Mouse (Mus musculus): ENCODE measurements around the gene Vps33b.
A peak's percentile ranks its signal among the peaks of the same experiment; 100 is the strongest.
"Not testable (repeated sequence)": the region's sequence is repeated elsewhere in the genome, so short reads cannot be mapped to it uniquely, and the experiment has no call there.

The Vps33b gene

GRCm38 (mm10) chr7:80323336-80323735, 53.9 kb downstream of the Vps33b start:
- no peak for DNase-seq

GRCm38 (mm10) chr7:80324043-80324815, 54.8 kb downstream of the Vps33b start, which contains the start of gene Rccd1:
Gene Rccd1, minus strand, starts transcription at chr7:80324454.
- DNase-seq: peak; percentile 98

DNA sequence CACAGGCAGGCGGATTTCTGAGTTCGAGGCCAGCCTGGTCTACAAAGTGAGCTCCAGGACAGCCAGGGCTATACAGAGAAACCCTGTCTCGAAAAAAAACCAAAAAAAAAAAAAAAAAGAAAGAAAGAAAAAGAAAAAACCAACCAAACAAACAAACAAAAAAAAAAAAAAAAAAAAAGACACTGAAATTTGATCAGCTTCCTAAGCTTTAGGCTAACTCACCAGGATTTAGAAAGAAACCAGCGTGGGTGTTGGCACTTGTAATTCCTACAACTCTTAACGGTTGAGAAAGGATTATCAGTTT, 55.3 kb downstream of the Vps33b start:
- not testable (repeated sequence) for DNase-seq

DNA sequence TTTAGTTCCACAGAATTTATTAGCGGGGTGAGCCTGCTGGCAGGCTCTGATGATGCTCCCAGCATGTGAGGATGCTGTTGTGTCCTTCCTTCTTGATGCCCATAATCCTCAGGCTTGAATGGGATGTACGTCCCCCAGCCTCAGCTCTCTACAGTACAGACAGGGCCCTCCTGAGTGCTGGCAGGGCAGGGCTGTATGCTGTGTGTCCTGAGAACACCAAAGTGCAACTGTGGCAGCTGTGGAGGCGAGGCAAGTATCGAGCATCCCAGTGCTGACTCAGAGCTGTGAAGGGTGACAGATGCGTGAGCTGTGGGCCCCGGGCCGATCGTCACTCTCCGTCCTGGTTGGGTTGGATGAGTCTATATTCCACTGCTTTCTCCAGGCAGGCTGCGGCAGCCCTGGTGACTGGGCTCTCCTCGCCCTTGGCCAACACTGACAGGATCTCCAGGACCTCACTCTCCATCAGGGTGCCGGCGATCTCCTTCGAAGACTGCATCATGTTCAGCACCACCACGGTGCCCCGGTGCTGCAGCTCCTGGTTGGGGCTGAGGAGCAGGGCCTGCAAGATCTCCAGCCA, 55.9 kb downstream of the Vps33b start:
- no peak for DNase-seq

DNA sequence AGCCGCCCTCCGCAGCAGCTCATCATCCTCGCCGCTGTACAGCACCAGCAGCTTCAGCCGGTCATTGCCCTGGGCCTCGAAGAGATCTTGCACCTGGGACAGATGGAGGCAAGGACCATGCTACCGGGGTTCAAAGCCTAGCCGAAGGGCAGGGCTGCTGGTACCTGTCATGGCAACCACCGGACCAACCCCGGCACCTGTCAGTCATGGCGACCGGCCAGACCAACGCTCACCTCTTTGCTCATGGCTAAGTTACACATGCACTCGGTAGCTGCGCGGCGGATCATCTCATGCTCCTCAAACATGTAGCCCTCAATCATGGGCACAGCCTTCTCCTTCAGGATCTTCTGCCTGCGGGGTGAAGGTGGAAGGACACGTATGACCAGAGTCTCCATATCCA, 56.6 kb downstream of the Vps33b start:
- DNase-seq: no peak

- DNase-seq: no peak
Observed at GRCm38 (mm10) chr7:80330278-80330677, 60.8 kb downstream of the Vps33b start.

- no peak for DNase-seq
Observed at GRCm38 (mm10) chr7:80331433-80331832, 62.0 kb downstream of the Vps33b start.

GRCm38 (mm10) chr7:80334848-80335247, 65.4 kb downstream of the Vps33b start:
- DNase-seq: no peak

DNA sequence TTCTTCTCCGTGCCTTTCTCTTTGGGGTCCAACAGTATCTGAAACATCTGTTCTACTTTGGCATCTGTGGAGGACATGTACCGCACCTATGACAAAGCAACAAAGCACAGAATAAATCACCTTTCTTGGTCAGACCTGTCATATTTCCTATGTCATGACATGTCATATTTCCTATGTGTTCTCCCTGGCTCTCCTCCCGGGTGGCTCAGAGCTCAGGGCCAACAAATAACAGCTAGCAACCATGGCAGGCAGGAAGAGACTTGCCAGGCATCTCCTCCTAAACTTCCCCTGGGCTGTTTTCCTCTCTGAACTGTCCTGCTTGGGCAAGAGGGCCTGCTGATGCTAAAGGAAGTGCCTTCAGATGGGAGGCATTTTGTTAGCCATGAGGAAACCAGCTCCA, 67.5 kb downstream of the Vps33b start:
- no peak for DNase-seq

DNA sequence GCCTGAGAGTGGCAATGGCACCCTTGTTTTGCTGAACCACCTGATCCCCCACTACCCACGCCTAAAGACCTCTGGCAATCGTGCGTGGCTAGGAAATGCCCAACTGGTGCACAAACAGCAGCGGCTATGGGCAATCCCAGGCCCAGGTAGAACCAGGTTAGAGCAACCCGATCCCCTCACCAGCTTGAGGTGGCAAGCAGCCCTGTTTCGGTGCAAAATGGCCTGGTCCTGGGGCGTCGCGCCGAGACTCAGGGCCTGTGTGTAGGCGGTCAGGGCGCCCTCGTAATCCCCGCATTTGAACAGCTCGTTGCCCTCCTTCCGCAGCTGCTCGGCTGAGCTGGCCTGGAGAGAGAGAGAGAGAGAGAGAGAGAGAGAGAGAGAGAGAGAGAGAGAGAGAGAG, 69.9 kb downstream of the Vps33b start:
- DNase-seq: peak; percentile 78

DNA sequence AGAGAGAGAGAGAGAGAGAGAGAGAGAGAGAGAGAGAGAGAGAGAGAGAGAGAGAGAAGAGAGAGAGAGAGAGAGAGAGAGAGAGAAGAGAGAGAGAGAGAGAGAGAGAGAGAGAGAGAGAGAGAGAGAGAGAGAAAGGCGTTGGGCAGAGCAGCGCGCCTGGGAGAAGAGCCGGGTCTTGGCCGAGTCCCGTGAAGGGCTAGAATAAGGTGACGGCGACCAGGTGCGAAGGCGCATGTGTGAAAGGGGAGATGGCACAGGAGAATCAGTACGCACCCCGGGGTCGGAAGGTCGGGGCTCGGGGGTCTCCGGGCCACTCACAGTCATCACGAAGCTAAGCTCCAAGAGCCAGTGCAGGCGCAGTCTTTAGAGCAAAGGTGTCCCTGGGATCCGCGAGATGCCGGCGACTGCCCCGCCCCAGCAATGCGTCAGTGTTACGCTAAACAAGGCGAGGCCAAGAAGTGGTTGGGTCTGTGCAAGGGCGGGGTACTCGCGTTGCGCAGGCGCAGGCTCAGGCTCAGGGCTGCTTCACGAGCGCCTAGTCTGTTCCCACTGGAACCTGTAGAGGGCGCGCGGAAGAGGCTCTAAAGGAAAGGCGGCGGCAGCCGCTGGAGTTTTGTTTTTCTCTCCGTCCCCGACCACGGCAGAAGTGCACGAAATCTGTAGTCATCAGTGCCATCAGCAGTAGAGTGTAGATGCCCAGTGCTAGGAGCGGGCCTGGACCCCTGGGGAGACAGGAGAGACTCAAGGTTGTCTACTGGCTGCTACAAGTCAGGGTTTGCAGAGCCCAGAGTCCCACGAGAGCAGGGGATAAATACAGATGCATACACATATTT, 70.6 kb downstream of the Vps33b start:
- peak; percentile 98 for DNase-seq

GRCm38 (mm10) chr7:80340793-80341192, 71.3 kb downstream of the Vps33b start, which contains the start of gene Unc45a:
Gene Unc45a, minus strand, starts transcription at chr7:80341005.
- peak; percentile 87 for DNase-seq

All from retina, postnatal 1 day (tissue).